Mouse (Mus musculus) CH12.LX (cell line): ENCODE measurements around the gene Tmem121.

Experiments used
- CTCF ChIP-seq, 2 experiments: IDR thresholded peaks in 1 of 2; conservative IDR thresholded peaks in 1 of 2; 2 replicates each; pipeline ENCODE4 v1.5.1; 2011 to 2012; ENCODE audit warnings: low read depth in 2 of 2, low read length in 2 of 2, improper control_type of control experiment in 1 of 2, inconsistent platforms in 1 of 2, mild to moderate bottlenecking in 1 of 2, moderate library complexity in 1 of 2
- ETS1 ChIP-seq: conservative IDR thresholded peaks from 2 replicates; pipeline ENCODE4 v1.6.1; 2012; ENCODE audit warnings: low read depth, mild to moderate bottlenecking, inconsistent platforms, low read length, improper control_type of control experiment, moderate library complexity
- GABPA ChIP-seq: IDR thresholded peaks from 2 replicates; pipeline ENCODE4 v1.6.1; 2012; ENCODE audit warnings: low read depth, low read length, improper control_type of control experiment, inconsistent platforms; ENCODE audit not compliant: insufficient replicate concordance
- HCFC1 ChIP-seq: IDR thresholded peaks from 2 replicates; pipeline ENCODE4 v1.6.1; 2012; ENCODE audit warnings: low read depth, mild to moderate bottlenecking, inconsistent platforms, low read length, improper control_type of control experiment
- NRF1 ChIP-seq: IDR thresholded peaks from 2 replicates; pipeline ENCODE4 v1.6.1; 2014; ENCODE audit warnings: low read depth, mild to moderate bottlenecking, inconsistent platforms, low read length, improper control_type of control experiment, moderate library complexity
- POLR2A ChIP-seq: IDR thresholded peaks from 2 replicates; pipeline ENCODE4 v1.6.1; 2011; ENCODE audit warnings: low read depth, mild to moderate bottlenecking, improper control_type of control experiment, low read length
- USF2 ChIP-seq: conservative IDR thresholded peaks from 2 replicates; pipeline ENCODE4 v1.6.1; 2011; ENCODE audit warnings: low read depth, low read length, improper control_type of control experiment
- ZC3H11A ChIP-seq: IDR thresholded peaks from 2 replicates; pipeline ENCODE4 v1.6.1; 2012; ENCODE audit warnings: low read depth, mild to moderate bottlenecking, inconsistent platforms, low read length, improper control_type of control experiment
- ZMIZ1 ChIP-seq: IDR thresholded peaks from 2 replicates; pipeline ENCODE4 v1.6.1; 2012; ENCODE audit warnings: low read depth, mild to moderate bottlenecking, inconsistent platforms, low read length, improper control_type of control experiment

- TF ChIP-seq HCFC1 = no peak
- no peak for TF ChIP-seq USF2
- no peak for TF ChIP-seq CTCF (conservative IDR thresholded peaks at IDR 0.05 in 1 of 2, IDR thresholded peaks at IDR 0.05 in 1 of 2; ENCODE audit: low read depth in 2 of 2, low read length in 2 of 2)
- no peak for TF ChIP-seq ETS1
- no peak for TF ChIP-seq ZMIZ1
- no peak for TF ChIP-seq POLR2A
- TF ChIP-seq NRF1 = no peak
- TF ChIP-seq ZC3H11A = no peak
- no peak for TF ChIP-seq GABPA
Observed at GRCm38 (mm10) chr12:113140616-113141411, 44.9 kb upstream of the Tmem121 start.
